Mouse (Mus musculus) MEL (cell line): Measurements from ENCODE around the gene Cdr2l. TPM values are rescaled to one million over a fixed set of nuclear protein-coding genes. Genes with fewer than 3 reads are reported as not detected.

Experiments used
- DNase-seq: peaks from one replicate; pipeline ENCODE4 v3.0.0; 2011; ENCODE audit warnings: low read depth, low spot score
- H3K27ac ChIP-seq: 2 replicates; pipeline ENCODE4 v1.5.1; 2012; ENCODE audit warnings: low read depth, mild to moderate bottlenecking, control low read depth, low read length, moderate library complexity; ENCODE audit not compliant: control insufficient read depth
- H3K27me3 ChIP-seq, 2 experiments: fragments of 150-350 bp in 1 of 2; sonication (generic) in 1 of 2; 2 replicates each; pipeline ENCODE4 v1.6.1; 2012; ENCODE audit warnings: low read length in 2 of 2, mild to moderate bottlenecking in 2 of 2, improper control_type of control experiment in 1 of 2, moderate library complexity in 1 of 2; ENCODE audit not compliant: insufficient read depth in 2 of 2, control insufficient read depth in 1 of 2
- H3K36me3 ChIP-seq, 2 experiments: 2 replicates each; pipeline ENCODE4 v1.6.1; 2012 to 2014; ENCODE audit warnings: low read length in 2 of 2, improper control_type of control experiment in 1 of 2, inconsistent platforms in 1 of 2, mild to moderate bottlenecking in 1 of 2; ENCODE audit not compliant: insufficient read depth in 2 of 2, control insufficient read depth in 1 of 2
- H3K4me1 ChIP-seq, 2 experiments: fragments of 150-350 bp in 1 of 2; sonication (generic) in 1 of 2; 2 replicates each; pipeline ENCODE4 v1.6.1; 2012; ENCODE audit warnings: low read length in 2 of 2, improper control_type of control experiment in 1 of 2, mild to moderate bottlenecking in 1 of 2; ENCODE audit not compliant: insufficient read depth in 2 of 2, control insufficient read depth in 1 of 2
- H3K4me3 ChIP-seq, 2 experiments: fragments of 150-350 bp in 1 of 2; sonication (generic) in 1 of 2; 2 replicates each; pipeline ENCODE4 v1.5.1; 2012; ENCODE audit warnings: low read depth in 2 of 2, low read length in 2 of 2, mild to moderate bottlenecking in 2 of 2, moderate library complexity in 2 of 2, control low read depth in 1 of 2, improper control_type of control experiment in 1 of 2; ENCODE audit not compliant: control insufficient read depth in 1 of 2, insufficient read depth in 1 of 2
- H3K79me2 ChIP-seq: 2 replicates; pipeline ENCODE4 v1.6.1; 2012; ENCODE audit warnings: mild to moderate bottlenecking, low read length, moderate library complexity; ENCODE audit not compliant: control insufficient read depth, poor library complexity, insufficient read depth
- H3K9ac ChIP-seq: 2 replicates; pipeline ENCODE4 v1.6.1; 2012; ENCODE audit warnings: low read depth, mild to moderate bottlenecking, control low read depth, low read length, moderate library complexity; ENCODE audit not compliant: control insufficient read depth, poor library complexity, severe bottlenecking
- H3K9me3 ChIP-seq: fragments of 150-350 bp; sonication (generic); replicated peaks from 2 replicates; pipeline ENCODE4 v1.6.1; 2012; ENCODE audit warnings: mild to moderate bottlenecking, low read length, improper control_type of control experiment, moderate library complexity; ENCODE audit not compliant: insufficient read depth
- BHLHE40 ChIP-seq: IDR thresholded peaks from 2 replicates; pipeline ENCODE4 v1.6.1; 2012; ENCODE audit warnings: low read depth, mild to moderate bottlenecking, inconsistent platforms, low read length, improper control_type of control experiment, borderline replicate concordance
- CTCF ChIP-seq, 3 experiments: IDR thresholded peaks in 2 of 3; conservative IDR thresholded peaks in 1 of 3; 2 replicates each; pipeline ENCODE4 v1.5.1; 2011 to 2012; ENCODE audit warnings: low read length in 3 of 3, low read depth in 2 of 3, mild to moderate bottlenecking in 2 of 3, improper control_type of control experiment in 1 of 3, inconsistent platforms in 1 of 3, mixed read lengths in 1 of 3, moderate library complexity in 1 of 3; ENCODE audit not compliant: control insufficient read depth in 1 of 3, insufficient read depth in 1 of 3, poor library complexity in 1 of 3, severe bottlenecking in 1 of 3
- EP300 ChIP-seq, 2 experiments: IDR thresholded peaks; 2 replicates each; pipeline ENCODE4 v1.6.1; 2011; ENCODE audit warnings: improper control_type of control experiment in 2 of 2, low read length in 2 of 2, low read depth in 1 of 2, mild to moderate bottlenecking in 1 of 2
- GATA1 ChIP-seq: IDR thresholded peaks from 2 replicates; pipeline ENCODE4 v1.6.1; 2011; ENCODE audit warnings: low read depth, low read length, improper control_type of control experiment
- MAFK ChIP-seq: IDR thresholded peaks from 2 replicates; pipeline ENCODE4 v1.6.1; 2011; ENCODE audit warnings: low read depth, mild to moderate bottlenecking, low read length, improper control_type of control experiment, borderline replicate concordance
- MEF2A ChIP-seq: IDR thresholded peaks from 2 replicates; pipeline ENCODE4 v1.6.1; 2014; ENCODE audit warnings: low read depth, mild to moderate bottlenecking, inconsistent platforms, low read length, improper control_type of control experiment; ENCODE audit not compliant: poor library complexity, insufficient replicate concordance, severe bottlenecking; ENCODE audit errors: extremely low read depth
- MXI1 ChIP-seq: IDR thresholded peaks from 2 replicates; pipeline ENCODE4 v1.6.1; 2011; ENCODE audit warnings: mild to moderate bottlenecking, low read depth, low read length, improper control_type of control experiment
- MYB ChIP-seq: IDR thresholded peaks from 2 replicates; pipeline ENCODE4 v1.6.1; 2011; ENCODE audit warnings: mild to moderate bottlenecking, low read depth, low read length, improper control_type of control experiment
- RCOR1 ChIP-seq: IDR thresholded peaks from 2 replicates; pipeline ENCODE4 v1.6.1; 2012; ENCODE audit warnings: low read depth, mild to moderate bottlenecking, inconsistent platforms, low read length, improper control_type of control experiment
- SMC3 ChIP-seq: IDR thresholded peaks from 2 replicates; pipeline ENCODE4 v1.6.1; 2011; ENCODE audit warnings: low read depth, low read length, improper control_type of control experiment
- TAL1 ChIP-seq: IDR thresholded peaks from 2 replicates; pipeline ENCODE4 v1.6.1; 2012; ENCODE audit warnings: mild to moderate bottlenecking, inconsistent platforms, low read length, moderate library complexity, mixed read lengths
- TBP ChIP-seq: IDR thresholded peaks from 2 replicates; pipeline ENCODE4 v1.8.0; 2011; ENCODE audit warnings: low read depth, low read length, improper control_type of control experiment
- TCF12 ChIP-seq: IDR thresholded peaks from 2 replicates; pipeline ENCODE4 v1.6.1; 2014; ENCODE audit warnings: low read depth, mild to moderate bottlenecking, inconsistent platforms, low read length, improper control_type of control experiment, moderate library complexity
- ZC3H11A ChIP-seq: IDR thresholded peaks from 2 replicates; pipeline ENCODE4 v1.6.1; 2012; ENCODE audit warnings: low read depth, mild to moderate bottlenecking, inconsistent platforms, low read length, improper control_type of control experiment
- ZKSCAN1 ChIP-seq: IDR thresholded peaks from 2 replicates; pipeline ENCODE4 v1.6.1; 2012; ENCODE audit warnings: low read depth, mild to moderate bottlenecking, inconsistent platforms, low read length, improper control_type of control experiment, moderate library complexity
- ZNF384 ChIP-seq: IDR thresholded peaks from 2 replicates; pipeline ENCODE4 v1.6.1; 2012; ENCODE audit warnings: low read depth, mild to moderate bottlenecking, inconsistent platforms, low read length, improper control_type of control experiment
- polyA plus RNA-seq, 2 experiments: library from polyadenylated mRNA; stranded (reverse) in 1 of 2; unstranded in 1 of 2; fragments of >175 nt in 1 of 2; fragments of >200 nt in 1 of 2; gene quantifications; 2 replicates each; pipeline versions ENCODE4 v1.2.1 to v1.2.4; 2012; ENCODE audit warnings: low replicate concordance in 2 of 2, low read depth in 1 of 2; ENCODE audit not compliant: insufficient read length in 2 of 2, insufficient read depth in 1 of 2, missing spikeins in 1 of 2
- total RNA-seq: library from RNA; depleted of rRNA; stranded (reverse); fragments of 300-350 nt; gene quantifications from 2 replicates; pipeline ENCODE4 v1.2.3, GENCODE M21; 2012

The Cdr2l gene
- total and polyA plus RNA-seq, 3 experiments, result 5.2 to 8.2 TPM; not detected in 1

- Histone ChIP-seq H3K79me2 (no peaks in the 10 kb centered on the region), H3K36me3 (no peaks in the 10 kb centered on the region), H3K27me3 (peaks cover 0 to 8% of the 10 kb centered on the region in 2 experiments; a peak in 3 of 4 replicates), H3K9me3 (no peaks in the 10 kb centered on the region), H3K27ac (no peak overlapping the region), H3K9ac (no peak overlapping the region), H3K4me3 (no peak overlapping the region), H3K4me1 (0 out of 4 replicates have a peak, but pooled peaks cover 0 to 4% of the 10 kb centered on the region in 2 experiments)
- DNase-seq, result peak; percentile 42
- TF ChIP-seq RCOR1 (no peak), GATA1 (peak; percentile 21; the same call in 1 of the 2 replicates)
These were observed 45.6 kb upstream of the Cdr2l start for GRCm38 (mm10) chr11:115336115-115336514.

GRCm38 (mm10) chr11:115337350-115337749 lies 44.4 kb upstream of the Cdr2l start:
- H3K9ac ChIP-seq, result no peak overlapping the region
- H3K27ac ChIP-seq, result no peak overlapping the region
- H3K4me3 ChIP-seq, result no peak overlapping the region
- H3K36me3 ChIP-seq, result no peaks in the 10 kb centered on the region
- no peak for TF ChIP-seq BHLHE40
- no peak for TF ChIP-seq CTCF (IDR thresholded peaks at IDR 0.05 in 2 of 3, conservative IDR thresholded peaks at IDR 0.05 in 1 of 3; ENCODE audit: control insufficient read depth in 1 of 3, insufficient read depth in 1 of 3, low read depth in 2 of 3, low read length in 3 of 3, poor library complexity in 1 of 3, severe bottlenecking in 1 of 3)
- TF ChIP-seq SMC3, result no peak
- no peak for TF ChIP-seq ZC3H11A
- no peak for TF ChIP-seq ZNF384
- no peaks in the 10 kb centered on the region for H3K9me3 ChIP-seq
- DNase-seq, result no peak
- no peaks in the 10 kb centered on the region for H3K79me2 ChIP-seq
- H3K4me1 ChIP-seq, result 0 out of 4 replicates have a peak, but pooled peaks cover 0 to 4% of the 10 kb centered on the region in 2 experiments
- H3K27me3 ChIP-seq, result peaks cover 0 to 6% of the 10 kb centered on the region in 2 experiments; a peak in 3 of 4 replicates

- no peaks in the 10 kb centered on the region for H3K9me3 ChIP-seq
- no peak for DNase-seq
- no peaks in the 10 kb centered on the region for H3K36me3 ChIP-seq
- 0 out of 4 replicates have a peak, but pooled peaks cover 0 to 4% of the 10 kb centered on the region in 2 experiments for H3K4me1 ChIP-seq
- no peak overlapping the region for H3K4me3 ChIP-seq
- TF ChIP-seq MXI1 (no peak), TAL1 (no peak), TCF12 (no peak), EP300 (IDR thresholded peaks at IDR 0.05; ENCODE audit: low read depth in 1 of 2, low read length in 2 of 2) (no peak), TBP (no peak), MYB (no peak), MEF2A (no peak), ZKSCAN1 (no peak), MAFK (no peak)
- no peaks in the 10 kb centered on the region for H3K79me2 ChIP-seq
- H3K9ac ChIP-seq, result no peak overlapping the region
- H3K27me3 ChIP-seq, result peaks cover 0 to 6% of the 10 kb centered on the region in 2 experiments; a peak in 3 of 4 replicates
- no peak overlapping the region for H3K27ac ChIP-seq
These were observed 43.9 kb upstream of the Cdr2l start for GRCm38 (mm10) chr11:115337826-115338225.
